7 mouse cellular contexts compared by ENCODE assay signal in the genomic region with DNA sequence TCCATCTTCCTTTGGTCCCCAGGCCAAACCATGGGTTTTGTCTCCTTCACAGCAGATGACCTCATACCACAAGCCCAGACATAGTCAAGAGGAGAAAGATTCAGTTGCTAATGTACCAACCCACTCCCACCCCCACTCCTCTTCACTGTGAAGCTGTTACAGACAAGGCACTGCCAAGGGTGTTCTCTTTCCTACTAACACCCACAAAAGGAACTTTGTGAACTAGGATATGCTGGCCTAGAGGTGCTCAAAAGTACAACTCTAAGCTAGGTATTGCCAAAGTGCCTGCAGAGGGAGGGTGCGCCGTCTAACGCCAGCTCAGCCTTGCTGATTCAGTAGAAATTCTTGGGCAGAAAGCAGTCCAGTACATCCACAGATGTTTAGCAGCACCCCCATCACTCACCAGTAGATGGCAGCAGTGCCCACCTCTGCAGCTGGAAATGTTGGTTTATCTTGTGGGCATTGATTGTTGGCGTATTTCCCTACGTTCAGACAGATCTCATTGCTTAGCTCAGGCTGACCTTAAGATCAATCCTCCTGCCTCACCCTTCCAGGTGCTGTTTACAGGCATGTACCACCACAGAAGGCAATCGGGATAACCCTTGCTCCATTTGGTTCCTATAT. TPM values are rescaled to one million over a fixed set of nuclear protein-coding genes. Genes with fewer than 3 reads are reported as not detected.
DNase-seq lines count a peak whose midpoint lies in the region; ATAC-seq and TF ChIP-seq lines count a peak whose summit lies in the region.

No protein-coding gene starts in this region.

- H3K4me1 ChIP-seq in midbrain, embryonic 14.5 days (ENCODE audit: control insufficient read depth, insufficient read depth, low read length) = no peaks in the 10 kb centered on the region
- H3K4me1 ChIP-seq in spleen, adult 2 months (ENCODE audit: control insufficient read depth, insufficient read depth, insufficient read length) = no peaks in the 10 kb centered on the region

- intact Hi-C loops in gastrocnemius, adult 2 months (cut with DNase I) = loop anchor here (1.0 to 5.0 kb wide), 4 partner anchors 54 to 256 kb away; a partner anchor contains a TSS
- intact Hi-C loops in left cerebral cortex, postnatal 4 days (cut with DNase I) = loop anchor here (5.0 kb wide), 1 partner anchor 255 kb away; no protein-coding TSS in a partner anchor

- no peak overlapping the region for H3K9ac ChIP-seq in midbrain, embryonic 14.5 days (replicated peaks; ENCODE audit: low read length)

- peak; percentile 58; the same call in 1 of the 2 replicates for ATAC-seq in midbrain, embryonic 14.5 days (ENCODE audit: low FRiP score, low TSS enrichment)

- DNase-seq in adipocyte (ENCODE audit: low spot score) = peak; percentile 95
- peak; percentile 56 to 59 for DNase-seq in cerebellum, postnatal 36 days
- peak; percentile 77 for DNase-seq in gastrocnemius, adult 2 months
- peak; percentile 58 for DNase-seq in kidney, adult 11 months
- DNase-seq in left cerebral cortex, postnatal 4 days = peak; percentile 78
- DNase-seq in midbrain, embryonic 14.5 days = peak; percentile 87
- peak in 1 of 2 experiments; percentile 47 for DNase-seq in spleen, adult 2 months (ENCODE audit: low read depth in 1 of 2, low spot score in 2 of 2)

- WGBS in midbrain, embryonic 14.5 days = 29% methylated on average over 6 of the region's 6 CpGs
- WGBS in spleen, adult 2 months = 21% methylated on average over 6 of the region's 6 CpGs

- no peaks in the 10 kb centered on the region for H3K9me3 ChIP-seq in midbrain, embryonic 14.5 days (ENCODE audit: control insufficient read depth, low read length)

- H3K4me2 ChIP-seq in midbrain, embryonic 14.5 days (ENCODE audit: low read length) = no peak overlapping the region

- H3K36me3 ChIP-seq in midbrain, embryonic 14.5 days (ENCODE audit: control insufficient read depth, insufficient read depth, low read length) = no peaks in the 10 kb centered on the region
- H3K36me3 ChIP-seq in spleen, adult 2 months (ENCODE audit: control insufficient read depth, insufficient read depth, low read length) = no peaks in the 10 kb centered on the region

- H3K27ac ChIP-seq in gastrocnemius, adult 2 months = no peak overlapping the region
- no peak overlapping the region for H3K27ac ChIP-seq in midbrain, embryonic 14.5 days (replicated peaks; ENCODE audit: low read depth, low read length)
- H3K27ac ChIP-seq in spleen, adult 2 months (ENCODE audit: insufficient read depth, low read length) = no peak overlapping the region

- no peak for TF ChIP-seq POLR2A in spleen, adult 2 months (IDR thresholded peaks at IDR 0.05; ENCODE audit: low read depth, low read length)

- H3K27me3 ChIP-seq in midbrain, embryonic 14.5 days (ENCODE audit: control insufficient read depth, insufficient read depth, low read length) = no peaks in the 10 kb centered on the region
- H3K27me3 ChIP-seq in spleen, adult 2 months (ENCODE audit: control insufficient read depth, insufficient read depth, low read length) = no peaks in the 10 kb centered on the region

- peak; percentile 99 for TF ChIP-seq CTCF in gastrocnemius, adult 2 months (IDR thresholded peaks at IDR 0.05)
- peak; percentile 74; the same call in 1 of the 2 replicates for TF ChIP-seq CTCF in spleen, adult 2 months (IDR thresholded peaks at IDR 0.05; ENCODE audit: extremely low read depth, insufficient read depth, insufficient read length, insufficient replicate concordance)

- H3K4me3 ChIP-seq in gastrocnemius, adult 2 months = no peak overlapping the region
- no peak overlapping the region for H3K4me3 ChIP-seq in midbrain, embryonic 14.5 days (replicated peaks; ENCODE audit: low read depth, low read length)
- no peak overlapping the region for H3K4me3 ChIP-seq in spleen, adult 2 months (ENCODE audit: extremely low read depth, insufficient read depth, insufficient read length)

RNA-seq across cellular contexts. Expression of a gene that starts 54.0 kb away (rescaled TPM):
- total RNA-seq in gastrocnemius, adult 2 months (2021) = 10 to 100 TPM; 19.1 to 20.1 TPM
- total RNA-seq in left cerebral cortex, postnatal 4 days (2021) = 1 to 10 TPM; 1.6 to 2.0 TPM
- 0.03 and 0.50 TPM in 2 replicates for polyA plus RNA-seq in midbrain, embryonic 14.5 days (2014; fragmentation: Nextera tagmentation; extraction: Ambion mirVana)
- polyA plus RNA-seq in spleen, adult 2 months (2012; rRNA removed) = 5.7 and 6.1 TPM in 2 replicates

Comparison
In these comparisons a context has a peak if more than half of its experiments do, and no peak if none do; other contexts are left out.
1. RNA of a gene that starts 54.0 kb away (total RNA-seq): 19.1 to 20.1 TPM in gastrocnemius, adult 2 months; 1.6 to 2.0 TPM in left cerebral cortex, postnatal 4 days; every median in the first group is over 4 times any median in the second.